Mouse (Mus musculus) forebrain, embryonic 15.5 days (tissue): ENCODE measurements around the gene Cdc16. TPM values are rescaled to one million over a fixed set of nuclear protein-coding genes. Genes with fewer than 3 reads are reported as not detected.

ENCODE experiments used
- polyA plus RNA-seq: library from polyadenylated mRNA; unstranded; fragments of >200 nt; fragmentation: Nextera tagmentation; extraction: Ambion mirVana; gene quantifications from 2 replicates; pipeline ENCODE4 v1.2.1, GENCODE M21; 2015

Gene Cdc16
- polyA plus RNA-seq, 1 experiment from 2014 or later: 187 TPM

Other genes with a start within 250 kb of the Cdc16 start
- not detected in 2 replicates for gene 1700029H14Rik, start 195.2 kb upstream of the Cdc16 start, polyA plus RNA-seq
- 22.1 and 23.4 TPM in 2 replicates for gene Rasa3, start 80.1 kb upstream of the Cdc16 start, polyA plus RNA-seq
- 0.75 and 1.2 TPM in 2 replicates for gene Cfap97d2, start 51.8 kb upstream of the Cdc16 start, polyA plus RNA-seq
- 43.9 and 46.8 TPM in 2 replicates for gene Upf3a, start 27.9 kb downstream of the Cdc16 start, polyA plus RNA-seq
- not detected in 2 replicates for gene AF366264, start 80.7 kb downstream of the Cdc16 start, polyA plus RNA-seq
- 51.2 and 52.2 TPM in 2 replicates for gene Champ1, start 112.0 kb downstream of the Cdc16 start, polyA plus RNA-seq
- 81.7 and 87.9 TPM in 2 replicates for gene Coprs, start 132.6 kb downstream of the Cdc16 start, polyA plus RNA-seq